Mouse (Mus musculus) activated CD4-positive, CD25-positive, alpha-beta regulatory T cell, adult 4 months (primary cell): ENCODE results near the gene Stx16. TPM values are rescaled to one million over a fixed set of nuclear protein-coding genes. Genes with fewer than 3 reads are reported as not detected.

Experiments used
- ATAC-seq: one replicate; pipeline ENCODE4 v1.8.0; 2017
- polyA plus RNA-seq, 2 experiments: library from polyadenylated mRNA; unstranded; fragments of 100-300 nt; shearing (Covaris generic); gene quantifications; one replicate each; pipeline ENCODE4 v1.2.1; 2017

Gene Stx16
- polyA plus RNA-seq = 10 to 100 TPM; 14.1 to 16.0 TPM

- ATAC-seq = peak; percentile 57
Measured at GRCm38 (mm10) chr2:174075673-174076432, at the start of gene Stx16. Gene Stx16, plus strand, starts transcription at chr2:174076308.

GRCm38 (mm10) chr2:174026406-174026805, 49.7 kb upstream of the Stx16 start:
- ATAC-seq = no peak

GRCm38 (mm10) chr2:174033257-174033800, 42.8 kb upstream of the Stx16 start:
- ATAC-seq = no peak

GRCm38 (mm10) chr2:174047656-174048055, 28.5 kb upstream of the Stx16 start:
- ATAC-seq = no peak

- no peak for ATAC-seq
Measured at GRCm38 (mm10) chr2:174049481-174050338, 26.4 kb upstream of the Stx16 start.

- ATAC-seq = no peak
Measured at GRCm38 (mm10) chr2:174050339-174050685, 25.8 kb upstream of the Stx16 start.

GRCm38 (mm10) chr2:174051081-174051481, 25.0 kb upstream of the Stx16 start:
- no peak for ATAC-seq

GRCm38 (mm10) chr2:174054496-174054895, 21.6 kb upstream of the Stx16 start:
- ATAC-seq = no peak

GRCm38 (mm10) chr2:174057730-174058129, 18.4 kb upstream of the Stx16 start:
- ATAC-seq = no peak

- no peak for ATAC-seq
Measured at GRCm38 (mm10) chr2:174058316-174058939, 17.7 kb upstream of the Stx16 start.

GRCm38 (mm10) chr2:174059591-174060385, 16.3 kb upstream of the Stx16 start:
- ATAC-seq = no peak

- ATAC-seq = no peak
Measured at GRCm38 (mm10) chr2:174061219-174061618, 14.9 kb upstream of the Stx16 start.

- no peak for ATAC-seq
Measured at GRCm38 (mm10) chr2:174063074-174063473, 13.0 kb upstream of the Stx16 start.

GRCm38 (mm10) chr2:174063527-174064211, 12.4 kb upstream of the Stx16 start:
- ATAC-seq = no peak

GRCm38 (mm10) chr2:174067793-174068419, 8.2 kb upstream of the Stx16 start:
- ATAC-seq = no peak

GRCm38 (mm10) chr2:174069532-174070049, 6.5 kb upstream of the Stx16 start:
- ATAC-seq = peak; percentile 72

- no peak for ATAC-seq
Measured at GRCm38 (mm10) chr2:174071406-174071805, 4.7 kb upstream of the Stx16 start.

GRCm38 (mm10) chr2:174073156-174073790, 2.8 kb upstream of the Stx16 start:
- ATAC-seq = no peak

GRCm38 (mm10) chr2:174074621-174075020, 1.5 kb upstream of the Stx16 start:
- ATAC-seq = no peak

GRCm38 (mm10) chr2:174075072-174075570, 987 bp upstream of the Stx16 start:
- no peak for ATAC-seq
